Mouse (Mus musculus) hindbrain, embryonic 11.5 days (tissue): Measurements from ENCODE around the gene Paxx. TPM values are rescaled to one million over a fixed set of nuclear protein-coding genes. Genes with fewer than 3 reads are reported as not detected.

ENCODE experiments used
- ATAC-seq: fragments of 200-750 bp; cut with Nextera tagmentation; 2 replicates; pipeline ENCODE4 v1.8.0; 2017; ENCODE audit warnings: mild to moderate bottlenecking, moderate TSS enrichment, moderate library complexity; ENCODE audit not compliant: low FRiP score
- DNase-seq: peaks from one replicate; pipeline ENCODE4 v3.0.0-alpha.2; 2015; ENCODE audit warnings: low spot score
- H3K27ac ChIP-seq: fragments of 300-500 bp; sonication (generic); 2 replicates; pipeline ENCODE4 v1.5.1; 2014; ENCODE audit warnings: mild to moderate bottlenecking, low read depth, low read length
- H3K27me3 ChIP-seq: fragments of 300-500 bp; sonication (generic); 2 replicates; pipeline ENCODE4 v1.6.1; 2014; ENCODE audit warnings: mild to moderate bottlenecking, low read length, moderate library complexity, mixed read lengths; ENCODE audit not compliant: control insufficient read depth, insufficient read depth
- H3K36me3 ChIP-seq: fragments of 300-500 bp; sonication (generic); 2 replicates; pipeline ENCODE4 v1.6.1; 2014; ENCODE audit warnings: mild to moderate bottlenecking, low read length, moderate library complexity, mixed read lengths; ENCODE audit not compliant: control insufficient read depth, insufficient read depth
- H3K4me1 ChIP-seq: fragments of 300-500 bp; sonication (generic); replicated peaks from 2 replicates; pipeline ENCODE4 v1.6.1; 2014; ENCODE audit warnings: low read length, mixed read lengths; ENCODE audit not compliant: control insufficient read depth, insufficient read depth
- H3K4me2 ChIP-seq: fragments of 300-500 bp; sonication (generic); replicated peaks from 2 replicates; pipeline ENCODE4 v1.6.1; 2014; ENCODE audit warnings: mild to moderate bottlenecking, low read depth, low read length
- H3K4me3 ChIP-seq: fragments of 300-500 bp; sonication (generic); 2 replicates; pipeline ENCODE4 v1.5.1; 2014; ENCODE audit warnings: low read depth, low read length
- H3K9ac ChIP-seq: fragments of 300-500 bp; sonication (generic); 2 replicates; pipeline ENCODE4 v1.6.1; 2014; ENCODE audit warnings: low read depth, low read length
- H3K9me3 ChIP-seq: fragments of 300-500 bp; sonication (generic); 2 replicates; pipeline ENCODE4 v1.6.1; 2016; ENCODE audit warnings: low read length; ENCODE audit not compliant: control insufficient read depth
- WGBS: fragments of 180-500 bp; shearing (Covaris S2); extraction: QIAGEN DNeasy Blood & Tissue Kit; methylation state at CpG from one replicate; pipeline ENCODE4 v1.1.7; 2014; 5-methylcytosine and 5-hydroxymethylcytosine counted together
- polyA plus RNA-seq: library from polyadenylated mRNA; unstranded; fragments of >200 nt; fragmentation: Nextera tagmentation; extraction: Ambion mirVana; gene quantifications from 2 replicates; pipeline ENCODE4 v1.2.1, GENCODE M21; 2014

Gene Paxx
- polyA plus RNA-seq, 1 experiment from 2014 or later: 28.0 TPM

DNA sequence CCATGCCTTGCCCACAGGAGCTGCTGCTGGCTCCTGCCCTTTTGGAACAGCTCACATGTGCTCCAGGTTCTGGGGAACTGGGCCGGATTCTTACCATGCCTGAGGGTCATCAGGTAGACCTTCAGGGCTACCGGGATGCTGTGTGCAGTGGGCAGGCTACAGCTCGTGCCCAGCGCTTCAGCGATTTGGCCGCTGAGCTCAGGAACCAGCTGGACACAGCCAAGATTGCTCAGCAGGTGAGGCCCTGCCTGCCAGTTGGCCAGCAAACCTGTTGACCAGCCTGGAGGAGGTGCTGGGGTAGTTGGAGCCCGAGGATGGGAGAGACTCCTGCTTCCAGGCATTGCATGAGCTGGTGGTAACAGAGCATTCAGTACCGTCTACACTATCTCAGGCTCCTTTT lies 26.6 kb downstream of the Paxx start:
- H3K36me3 ChIP-seq: no peaks in the 10 kb centered on the region; the same call in 1 of the 2 replicates
- 91% methylated on average over 8 of the region's 8 CpGs for WGBS
- no peaks in the 10 kb centered on the region; the same call in none of the 2 replicates for H3K27me3 ChIP-seq
- H3K4me3 ChIP-seq: no peak overlapping the region
- H3K27ac ChIP-seq: no peak overlapping the region
- no peak overlapping the region for H3K4me2 ChIP-seq
- no peak overlapping the region for H3K9ac ChIP-seq
- H3K4me1 ChIP-seq: peaks cover 3% of the 10 kb centered on the region; the same call in 1 of the 2 replicates
- H3K9me3 ChIP-seq: no peaks in the 10 kb centered on the region
- DNase-seq (no peak), ATAC-seq (no peak)

DNA sequence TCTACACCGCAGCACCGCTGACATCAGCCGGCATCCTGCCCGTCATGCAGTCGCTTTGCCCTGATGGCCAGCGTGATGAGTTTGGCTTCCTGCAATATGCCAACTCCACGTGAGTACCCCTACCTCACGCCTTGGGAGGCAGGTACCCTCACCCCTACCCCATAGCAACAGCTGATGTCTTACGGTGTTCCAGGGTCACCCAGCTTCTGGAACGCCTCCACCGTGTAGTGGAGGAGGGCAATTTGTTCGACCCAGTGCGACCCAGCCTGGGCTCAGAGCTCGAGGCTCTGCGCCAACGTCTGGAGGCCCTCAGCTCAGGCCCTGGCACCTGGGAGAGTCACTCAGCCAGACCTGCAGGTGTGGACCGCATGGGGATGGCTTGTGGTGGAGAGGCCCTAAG lies 27.8 kb downstream of the Paxx start:
- no peak overlapping the region for H3K4me3 ChIP-seq
- H3K4me2 ChIP-seq: no peak overlapping the region
- 91% methylated on average over 17 of the region's 17 CpGs for WGBS
- no peak for ATAC-seq
- DNase-seq: no peak
- H3K9ac ChIP-seq: no peak overlapping the region
- no peaks in the 10 kb centered on the region; the same call in none of the 2 replicates for H3K27me3 ChIP-seq
- H3K27ac ChIP-seq: no peak overlapping the region
- peaks cover 3% of the 10 kb centered on the region; the same call in 1 of the 2 replicates for H3K4me1 ChIP-seq
- H3K36me3 ChIP-seq: no peaks in the 10 kb centered on the region; the same call in 1 of the 2 replicates
- H3K9me3 ChIP-seq: no peaks in the 10 kb centered on the region

DNA sequence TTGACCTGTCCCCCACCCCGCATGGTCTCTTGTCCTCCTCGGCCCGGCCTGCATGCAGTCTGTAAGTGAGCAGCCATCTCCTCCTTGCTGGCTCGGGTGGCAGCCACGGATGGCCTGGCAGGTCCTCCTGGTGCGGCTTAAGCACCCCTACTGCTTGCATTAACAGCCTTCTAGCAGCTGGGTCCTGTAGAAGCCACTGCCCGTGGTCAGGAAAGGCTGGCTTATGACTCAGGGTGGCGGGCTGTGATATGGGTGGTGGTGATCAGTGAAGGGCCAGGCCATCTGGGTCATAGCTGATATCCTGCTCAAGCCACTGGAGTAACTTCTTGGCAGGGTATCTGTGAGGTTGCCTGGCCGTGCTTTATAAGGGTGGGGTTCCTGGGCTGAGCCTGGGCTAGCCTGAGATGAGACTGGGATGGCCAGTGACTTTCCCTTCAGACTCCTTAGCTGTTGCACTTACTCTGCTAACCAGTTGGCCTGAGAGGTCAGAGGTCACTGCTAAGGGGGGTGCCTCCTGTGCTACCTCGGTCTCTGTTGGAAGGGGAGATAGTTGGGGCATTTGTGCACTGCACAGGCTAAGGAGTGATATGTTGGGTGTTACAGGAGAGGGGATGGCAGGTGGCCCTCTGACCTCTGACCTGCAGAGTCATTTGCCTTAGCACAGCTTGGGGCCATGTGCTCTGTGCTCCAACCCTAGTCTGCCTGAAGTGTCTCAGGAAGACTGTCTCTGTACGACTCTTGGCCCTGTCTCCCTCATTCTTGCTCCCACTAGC lies 28.4 kb downstream of the Paxx start:
- no peak overlapping the region for H3K27ac ChIP-seq
- no peak overlapping the region for H3K9ac ChIP-seq
- ATAC-seq: no peak
- no peak overlapping the region for H3K4me3 ChIP-seq
- DNase-seq: no peak
- H3K4me2 ChIP-seq: no peak overlapping the region
- H3K27me3 ChIP-seq: no peaks in the 10 kb centered on the region; the same call in none of the 2 replicates
- H3K4me1 ChIP-seq: peaks cover 3% of the 10 kb centered on the region; the same call in 1 of the 2 replicates
- WGBS: 83% methylated on average over 11 of the region's 11 CpGs
- H3K36me3 ChIP-seq: no peaks in the 10 kb centered on the region; the same call in 1 of the 2 replicates
- H3K9me3 ChIP-seq: no peaks in the 10 kb centered on the region

DNA sequence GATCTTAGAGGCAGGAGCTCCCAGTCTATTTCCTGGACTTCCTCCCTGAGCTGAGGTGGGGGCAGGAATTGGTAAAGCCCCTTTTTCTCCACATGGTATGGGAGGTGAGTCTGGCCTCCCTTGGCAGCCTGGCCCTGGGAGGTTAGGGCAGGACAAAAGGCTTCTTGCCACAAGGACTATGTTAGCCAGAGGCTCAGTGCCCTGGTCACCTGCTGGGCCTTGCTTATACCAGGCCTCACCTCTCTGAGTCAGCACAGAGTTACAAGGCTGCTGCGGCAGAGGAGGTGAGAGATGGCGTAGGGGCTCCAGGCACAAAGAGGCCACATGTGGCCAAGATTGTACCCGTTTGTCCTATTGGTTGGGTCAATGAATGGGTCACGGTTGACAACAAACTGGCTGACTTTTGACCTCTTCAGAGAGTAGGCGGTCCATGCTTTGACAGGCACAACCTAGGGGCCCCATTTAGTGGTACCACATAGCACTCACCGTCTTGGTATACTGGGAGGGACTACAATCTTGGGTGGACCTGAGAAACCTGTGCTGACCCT lies 29.5 kb downstream of the Paxx start:
- WGBS: 28% methylated on average over 6 of the region's 6 CpGs
- H3K36me3 ChIP-seq: no peaks in the 10 kb centered on the region; the same call in 1 of the 2 replicates
- no peaks in the 10 kb centered on the region for H3K9me3 ChIP-seq
- no peak overlapping the region for H3K4me3 ChIP-seq
- peaks cover 3% of the 10 kb centered on the region; the same call in 1 of the 2 replicates for H3K4me1 ChIP-seq
- no peak overlapping the region for H3K4me2 ChIP-seq
- ATAC-seq (no peak), DNase-seq (no peak)
- H3K27me3 ChIP-seq: peaks cover 2% of the 10 kb centered on the region
- no peak overlapping the region for H3K9ac ChIP-seq
- no peak overlapping the region for H3K27ac ChIP-seq

DNA sequence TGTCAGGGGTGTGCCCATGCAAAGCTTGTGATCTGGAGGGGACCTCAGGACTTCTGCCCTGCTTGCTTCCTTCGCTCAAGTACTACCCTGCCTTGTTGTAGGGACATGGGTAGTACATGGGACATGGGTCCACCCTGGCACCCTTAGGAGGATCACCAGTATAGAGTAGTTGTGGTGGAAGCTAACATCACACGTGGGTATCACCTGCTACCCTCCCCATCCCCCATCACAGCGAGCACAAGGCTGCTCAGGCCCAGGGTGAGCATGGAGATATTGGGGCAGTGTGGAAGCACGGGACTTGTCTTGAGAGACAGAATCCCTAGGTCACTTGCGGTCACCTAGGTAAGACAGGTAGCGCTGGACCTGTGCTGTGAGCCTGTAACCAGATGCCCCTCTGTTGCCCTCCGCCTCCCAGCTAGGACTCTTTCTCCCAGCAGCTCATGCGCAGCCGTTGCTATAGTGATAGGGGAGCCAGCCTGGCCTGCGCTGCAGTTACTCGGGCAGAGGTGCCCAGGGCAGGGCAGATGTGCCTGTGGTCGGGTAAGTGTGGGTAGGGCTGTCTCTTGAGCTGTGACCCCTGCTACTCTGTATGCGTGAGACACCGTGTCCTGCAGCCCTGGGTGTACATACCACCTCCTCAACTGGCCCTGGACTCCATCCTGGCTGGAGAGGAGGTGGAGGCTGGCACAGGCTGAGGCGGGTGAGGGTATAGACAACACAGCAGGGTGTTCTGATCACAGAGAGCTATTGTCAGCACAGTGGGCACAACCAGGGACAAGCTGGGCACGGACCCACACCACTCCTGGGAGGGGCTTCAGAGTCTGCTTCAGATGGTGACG lies 30.3 kb downstream of the Paxx start:
- H3K9me3 ChIP-seq: no peaks in the 10 kb centered on the region
- no peak overlapping the region for H3K27ac ChIP-seq
- peaks cover 6% of the 10 kb centered on the region for H3K27me3 ChIP-seq
- no peak for DNase-seq
- 65% methylated on average over 17 of the region's 17 CpGs for WGBS
- H3K9ac ChIP-seq: peak overlapping the region; percentile 15; the same call in 1 of the 2 replicates
- no peaks in the 10 kb centered on the region; the same call in 1 of the 2 replicates for H3K36me3 ChIP-seq
- no peak for ATAC-seq
- H3K4me3 ChIP-seq: no peak overlapping the region
- H3K4me1 ChIP-seq: peaks cover 3% of the 10 kb centered on the region; the same call in 1 of the 2 replicates
- H3K4me2 ChIP-seq: no peak overlapping the region

DNA sequence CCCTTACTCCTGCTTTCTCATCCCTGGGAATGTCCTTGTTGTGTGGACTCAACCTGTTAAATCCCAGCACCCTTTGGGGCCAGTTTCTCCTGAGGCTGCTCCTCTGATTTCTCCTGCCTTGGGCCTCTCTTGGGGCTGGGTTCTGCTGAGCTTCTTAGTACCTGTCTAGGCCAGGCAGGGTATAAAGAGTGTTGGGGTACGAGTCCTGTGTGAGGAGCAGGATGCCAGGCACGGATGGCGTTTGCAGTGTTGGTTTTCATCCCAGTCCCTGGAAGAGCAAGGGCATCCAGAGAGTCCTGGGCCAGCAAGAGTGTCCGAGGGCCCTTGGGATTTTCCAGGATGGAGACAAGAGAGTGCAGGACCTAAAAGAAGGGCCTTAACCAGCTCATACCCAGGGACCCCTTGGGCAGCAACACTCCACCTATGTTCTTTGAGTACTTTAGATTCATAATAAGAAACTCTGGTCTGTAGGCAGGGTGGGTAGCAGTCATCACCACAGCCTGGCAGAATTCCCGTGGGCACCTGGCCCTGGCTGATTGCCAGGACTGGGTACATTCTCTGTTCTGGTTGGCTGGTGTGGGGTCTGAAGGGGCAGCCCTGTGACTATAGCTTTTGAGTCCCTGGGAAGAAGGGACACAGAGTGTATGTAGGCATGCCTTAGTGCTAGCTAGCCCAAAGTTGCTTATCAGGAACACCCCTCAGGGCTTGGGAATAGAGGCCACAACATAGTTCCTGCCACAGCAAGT lies 31.3 kb downstream of the Paxx start:
- Histone ChIP-seq H3K9ac (peak overlapping the region; percentile 87; the same call in 1 of the 2 replicates), H3K27me3 (peaks cover 13% of the 10 kb centered on the region)
- 85% methylated on average over 5 of the region's 5 CpGs for WGBS

DNA sequence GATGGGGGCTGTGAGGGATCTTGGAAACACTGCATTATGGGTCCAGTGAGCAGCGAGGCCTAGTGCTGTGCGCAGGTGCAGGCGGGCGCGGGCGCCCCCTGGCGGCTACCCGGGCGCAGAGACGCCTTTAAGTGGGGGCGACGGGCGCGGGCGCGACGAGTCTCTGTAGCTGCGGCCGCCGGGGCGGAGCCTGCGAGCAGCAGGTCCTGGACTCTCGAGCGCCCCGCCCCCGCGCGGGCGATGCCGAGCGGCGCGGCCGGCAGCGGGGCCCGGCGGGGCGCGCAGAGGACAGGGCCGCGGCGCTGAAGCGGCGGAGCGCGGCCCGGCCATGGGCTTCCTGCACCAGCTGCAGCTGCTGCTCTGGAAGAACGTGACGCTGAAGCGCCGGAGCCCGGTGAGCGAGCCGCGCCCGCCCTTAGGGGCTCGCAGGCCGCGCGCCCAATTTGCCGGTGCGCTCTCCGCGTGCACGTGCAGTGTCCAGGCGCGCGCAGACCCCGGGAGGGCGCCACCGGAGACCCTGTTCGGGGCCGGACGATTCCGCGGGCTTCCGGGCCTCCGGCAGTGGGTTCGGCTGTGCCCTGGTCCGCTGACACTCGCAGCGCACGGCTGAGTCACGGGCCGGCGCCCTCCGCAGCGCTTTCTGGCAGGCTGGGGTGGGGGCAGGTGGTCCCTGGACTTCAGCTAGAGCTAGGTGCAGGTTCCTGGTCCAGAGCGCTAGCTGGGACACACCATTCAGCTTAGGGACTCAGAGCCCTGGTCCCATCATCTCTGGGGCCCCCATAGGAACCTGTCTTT lies 32.3 kb downstream of the Paxx start, which contains the start of gene Abca2:
Gene Abca2 (plus strand): TSS at position 262 of the 795 bp plus-strand sequence.
- Histone ChIP-seq H3K27ac (peak within 1 kb of the TSS; percentile 79), H3K4me1 (peaks cover 3% of the 10 kb centered on the region; the same call in 1 of the 2 replicates), H3K36me3 (no peaks in the 10 kb centered on the region), H3K9ac (peak within 1 kb of the TSS; percentile 87), H3K4me3 (peak within 1 kb of the TSS; percentile 75), H3K27me3 (peaks cover 13% of the 10 kb centered on the region), H3K4me2 (peak within 1 kb of the TSS; percentile 72), H3K9me3 (no peaks in the 10 kb centered on the region)
- 0% methylated on average over 56 of the region's 89 CpGs for WGBS
- peak; percentile 91 for ATAC-seq
- peak; percentile 97 for DNase-seq

More for the DNA sequence above, 31.3 kb downstream of the Paxx start:
- DNase-seq (no peak), ATAC-seq (no peak)
- Histone ChIP-seq H3K36me3 (no peaks in the 10 kb centered on the region), H3K4me2 (peak overlapping the region; percentile 72), H3K27ac (no peak overlapping the region), H3K9me3 (no peaks in the 10 kb centered on the region), H3K4me3 (peak overlapping the region; percentile 75; the same call in 1 of the 2 replicates), H3K4me1 (peaks cover 3% of the 10 kb centered on the region; the same call in 1 of the 2 replicates)
